ENCODE assay signal across 25 mouse cellular contexts in genomic region chr17:26701565-26701964, GRCm38 (mm10). TPM values are rescaled to one million over a fixed set of nuclear protein-coding genes. Genes with fewer than 3 reads are reported as not detected.
DNase-seq lines count a peak whose midpoint lies in the region; ATAC-seq and TF ChIP-seq lines count a peak whose summit lies in the region.
"Had no signal": no experiment of that assay in that cellular context is flagged by ENCODE, and none has a peak within 500 bp of the region (broad histone marks: within the 10 kb centered on the region; RNA-seq: fewer than 3 reads in every experiment).

No protein-coding gene starts in this region.

- TF ChIP-seq POLR2A in heart, adult 2 months (IDR thresholded peaks at IDR 0.05; ENCODE audit: insufficient read depth, low read depth, low read length) = no peak

- intact Hi-C loops in heart, adult 2 months (cut with DNase I) = no loop called here
- intact Hi-C loops in heart, postnatal 25 days (cut with DNase I) = no loop called here

- 64% methylated on average over 13 of the region's 13 CpGs for WGBS in heart, embryonic 11.5 days (ENCODE audit: insufficient replicate concordance)
- WGBS in heart, adult 2 months = 62% methylated on average over 13 of the region's 13 CpGs
- WGBS in heart, postnatal 0 days = 46% methylated on average over 13 of the region's 13 CpGs

- H3K79me2 ChIP-seq in heart, adult 2 months (replicated peaks; ENCODE audit: control insufficient read depth, insufficient read depth, low read length) = no peaks in the 10 kb centered on the region

- no peak for TF ChIP-seq EP300 in heart, adult 2 months (IDR thresholded peaks at IDR 0.05; ENCODE audit: insufficient read depth, low read depth, low read length)
- no peak for TF ChIP-seq EP300 in heart, postnatal 0 days (IDR thresholded peaks at IDR 0.05; ENCODE audit: low read depth)

- H3K4me3 ChIP-seq in heart, embryonic 11.5 days (ENCODE audit: low read depth, low read length) = no peak overlapping the region
- H3K4me3 ChIP-seq in heart, adult 2 months = no peak overlapping the region
- no peak overlapping the region for H3K4me3 ChIP-seq in heart, postnatal 0 days (ENCODE audit: low read depth, low read length)
- H3K4me3 ChIP-seq: embryonic facial prominence, embryonic 12.5 days; forebrain, embryonic 12.5 days; limb, embryonic 13.5 days; liver, embryonic 12.5 days; midbrain, embryonic 12.5 days had no signal

- no peak overlapping the region for H3K9ac ChIP-seq in heart, embryonic 11.5 days (ENCODE audit: low read depth, low read length)
- H3K9ac ChIP-seq in heart, adult 2 months (ENCODE audit: low read depth, low read length) = no peak overlapping the region
- H3K9ac ChIP-seq in heart, postnatal 0 days (replicated peaks; ENCODE audit: low read depth, low read length) = no peak overlapping the region
- H3K9ac ChIP-seq: embryonic facial prominence, embryonic 12.5 days; forebrain, embryonic 12.5 days; limb, embryonic 13.5 days; liver, embryonic 12.5 days; midbrain, embryonic 12.5 days had no signal

- peaks cover 3% of the 10 kb centered on the region; the same call in 1 of the 2 replicates for H3K36me3 ChIP-seq in heart, embryonic 11.5 days (ENCODE audit: control insufficient read depth, insufficient read depth, low read length)
- H3K36me3 ChIP-seq in heart, adult 2 months (ENCODE audit: control insufficient read depth, insufficient read depth, low read length) = peaks cover 3% of the 10 kb centered on the region; the same call in 1 of the 2 replicates
- H3K36me3 ChIP-seq in heart, postnatal 0 days (replicated peaks; ENCODE audit: control insufficient read depth, insufficient read depth, low read length) = peaks cover 38% of the 10 kb centered on the region

- H3K4me1 ChIP-seq in heart, embryonic 11.5 days (ENCODE audit: control insufficient read depth, insufficient read depth, low read length) = peaks cover 47% of the 10 kb centered on the region
- H3K4me1 ChIP-seq in heart, adult 2 months (ENCODE audit: control insufficient read depth, insufficient read depth, low read length) = peaks cover 6% of the 10 kb centered on the region
- H3K4me1 ChIP-seq in heart, postnatal 0 days (ENCODE audit: control insufficient read depth, insufficient read depth) = peaks cover 32% of the 10 kb centered on the region
- H3K4me1 ChIP-seq: embryonic facial prominence, embryonic 12.5 days; limb, embryonic 13.5 days; midbrain, embryonic 12.5 days had no signal

- no peak for TF ChIP-seq CTCF in heart, adult 2 months (IDR thresholded peaks at IDR 0.05)
- TF ChIP-seq CTCF in heart, postnatal 0 days (IDR thresholded peaks at IDR 0.05; ENCODE audit: low read depth) = no peak

- no peaks in the 10 kb centered on the region for H3K9me3 ChIP-seq in heart, embryonic 11.5 days (replicated peaks; ENCODE audit: control insufficient read depth, low read length)
- H3K9me3 ChIP-seq in heart, postnatal 0 days (replicated peaks; ENCODE audit: control insufficient read depth, low read length) = no peaks in the 10 kb centered on the region
- H3K9me3 ChIP-seq: embryonic facial prominence, embryonic 12.5 days; forebrain, embryonic 12.5 days; limb, embryonic 13.5 days; midbrain, embryonic 12.5 days had no signal

- peak; percentile 48 for DNase-seq in adrenal gland, postnatal 14 days
- DNase-seq in adrenal gland, postnatal 25 days = no peak
- no peak for DNase-seq in heart, adult 2 months
- no peak for DNase-seq in heart, postnatal 0 days (ENCODE audit: low spot score)
- DNase-seq in heart, postnatal 25 days (ENCODE audit: low spot score) = no peak
- peak; percentile 30 for DNase-seq in right cerebral cortex, postnatal 14 days
- DNase-seq in right cerebral cortex, postnatal 10 days (ENCODE audit: low spot score in 2 of 2) = no peak
- DNase-seq: cerebellum, adult 11-12 months; cerebellum, postnatal 25 days; gastrocnemius, postnatal 14 days; kidney, adult 9 months; kidney, postnatal 14 days; layer of hippocampus, postnatal 36 days; lung, adult 18-20 months; lung, postnatal 14 days; right cerebral cortex, postnatal 4 days; thymus, postnatal 14 days had no signal

- H3K27ac ChIP-seq in heart, embryonic 11.5 days (ENCODE audit: low read depth, low read length) = peak overlapping the region; percentile 25
- no peak overlapping the region for H3K27ac ChIP-seq in heart, adult 2 months
- peak overlapping the region; percentile 38 for H3K27ac ChIP-seq in heart, postnatal 0 days (ENCODE audit: low read depth)
- H3K27ac ChIP-seq: embryonic facial prominence, embryonic 12.5 days; forebrain, embryonic 12.5 days; limb, embryonic 13.5 days; liver, embryonic 12.5 days; midbrain, embryonic 12.5 days had no signal

- H3K27me3 ChIP-seq in heart, embryonic 11.5 days (ENCODE audit: control insufficient read depth, insufficient read depth, low read length) = no peaks in the 10 kb centered on the region
- H3K27me3 ChIP-seq in heart, adult 2 months (ENCODE audit: control insufficient read depth, insufficient read depth, low read length) = no peaks in the 10 kb centered on the region
- no peaks in the 10 kb centered on the region for H3K27me3 ChIP-seq in heart, postnatal 0 days (ENCODE audit: control insufficient read depth, insufficient read depth, low read length)
- H3K27me3 ChIP-seq: embryonic facial prominence, embryonic 12.5 days; forebrain, embryonic 12.5 days; limb, embryonic 13.5 days; liver, embryonic 12.5 days; midbrain, embryonic 12.5 days had no signal

- ATAC-seq in heart, embryonic 11.5 days (replicated peaks; ENCODE audit: insufficient number of reproducible peaks, low FRiP score, low TSS enrichment) = no peak
- no peak for ATAC-seq in heart, postnatal 0 days (ENCODE audit: insufficient read depth, low read depth)
- ATAC-seq: hindbrain, embryonic 16.5 days; intestine, embryonic 16.5 days; liver, embryonic 12.5 days had no signal

- peak overlapping the region; percentile 30 for H3K4me2 ChIP-seq in heart, embryonic 11.5 days
- H3K4me2 ChIP-seq in heart, postnatal 0 days (ENCODE audit: low read depth, low read length) = peak overlapping the region; percentile 10; the same call in 1 of the 2 replicates
- H3K4me2 ChIP-seq: embryonic facial prominence, embryonic 12.5 days; forebrain, embryonic 12.5 days; limb, embryonic 13.5 days; liver, embryonic 12.5 days; midbrain, embryonic 12.5 days had no signal

RNA-seq across cellular contexts. Expression of gene Crebrf, which starts 13.9 kb away (rescaled TPM):
- total RNA-seq in adrenal gland, postnatal 14 days (2021) = 50.2 and 66.8 TPM in 2 replicates
- 43.9 and 71.9 TPM in 2 replicates for total RNA-seq in adrenal gland, postnatal 25 days (2021)
- 3.8 and 4.6 TPM in 2 replicates for polyA plus RNA-seq in heart, embryonic 11.5 days (2014; fragmentation: Nextera tagmentation; extraction: Ambion mirVana)
- total RNA-seq in heart, adult 2 months (2021) = 10 to 100 TPM; 63.5 to 72.9 TPM
- polyA plus RNA-seq in heart, adult 2 months (2012; rRNA removed) = 6.1 and 10.7 TPM in 2 replicates
- total RNA-seq in heart, postnatal 0 days (2014; rRNA removed; ENCODE audit: low replicate concordance) = 13.6 and 23.8 TPM in 2 replicates
- 11.8 and 17.3 TPM in 2 replicates for polyA plus RNA-seq in heart, postnatal 0 days (2015; fragmentation: Nextera tagmentation; extraction: Ambion mirVana)
- total RNA-seq in heart, postnatal 25 days (2021) = 10 to 100 TPM; 65.4 to 72.4 TPM

RNA-seq across cellular contexts. Expression of gene Atp6v0e, which starts 38.5 kb away (rescaled TPM):
- 188 and 193 TPM in 2 replicates for total RNA-seq in adrenal gland, postnatal 14 days (2021)
- 172 and 213 TPM in 2 replicates for total RNA-seq in adrenal gland, postnatal 25 days (2021)
- polyA plus RNA-seq in heart, embryonic 11.5 days (2014; fragmentation: Nextera tagmentation; extraction: Ambion mirVana) = 189 and 204 TPM in 2 replicates
- total RNA-seq in heart, adult 2 months (2021) = 10 to 100 TPM; 60.9 to 67.2 TPM
- polyA plus RNA-seq in heart, adult 2 months (2012; rRNA removed) = 143 and 187 TPM in 2 replicates
- 224 and 298 TPM in 2 replicates for total RNA-seq in heart, postnatal 0 days (2014; rRNA removed; ENCODE audit: low replicate concordance)
- polyA plus RNA-seq in heart, postnatal 0 days (2015; fragmentation: Nextera tagmentation; extraction: Ambion mirVana) = 206 and 223 TPM in 2 replicates
- total RNA-seq in heart, postnatal 25 days (2021) = 10 to 100 TPM; 64.5 to 66.4 TPM

Comparison
In these comparisons a context has a peak if more than half of its experiments do, and no peak if none do; other contexts are left out.
1. DNase-seq: peak in adrenal gland, postnatal 14 days (single experiment) and right cerebral cortex, postnatal 14 days (single experiment); none in adrenal gland, postnatal 25 days (single experiment), heart, adult 2 months (0 of 2), heart, postnatal 0 days (single experiment), heart, postnatal 25 days (single experiment) and right cerebral cortex, postnatal 10 days (0 of 2).